Mouse (Mus musculus) CD4-positive, CD25-positive, alpha-beta regulatory T cell (primary cell): ENCODE data around the gene Zfp335. TPM values are rescaled to one million over a fixed set of nuclear protein-coding genes. Genes with fewer than 3 reads are reported as not detected.

Experiments
- polyA plus RNA-seq: library from polyadenylated mRNA; unstranded; fragments of 100-300 nt; shearing (Covaris generic); gene quantifications from one replicate; pipeline ENCODE4 v1.2.1, GENCODE M21; 2017

Gene Zfp335
- polyA plus RNA-seq, result 43.9 TPM

DNA sequence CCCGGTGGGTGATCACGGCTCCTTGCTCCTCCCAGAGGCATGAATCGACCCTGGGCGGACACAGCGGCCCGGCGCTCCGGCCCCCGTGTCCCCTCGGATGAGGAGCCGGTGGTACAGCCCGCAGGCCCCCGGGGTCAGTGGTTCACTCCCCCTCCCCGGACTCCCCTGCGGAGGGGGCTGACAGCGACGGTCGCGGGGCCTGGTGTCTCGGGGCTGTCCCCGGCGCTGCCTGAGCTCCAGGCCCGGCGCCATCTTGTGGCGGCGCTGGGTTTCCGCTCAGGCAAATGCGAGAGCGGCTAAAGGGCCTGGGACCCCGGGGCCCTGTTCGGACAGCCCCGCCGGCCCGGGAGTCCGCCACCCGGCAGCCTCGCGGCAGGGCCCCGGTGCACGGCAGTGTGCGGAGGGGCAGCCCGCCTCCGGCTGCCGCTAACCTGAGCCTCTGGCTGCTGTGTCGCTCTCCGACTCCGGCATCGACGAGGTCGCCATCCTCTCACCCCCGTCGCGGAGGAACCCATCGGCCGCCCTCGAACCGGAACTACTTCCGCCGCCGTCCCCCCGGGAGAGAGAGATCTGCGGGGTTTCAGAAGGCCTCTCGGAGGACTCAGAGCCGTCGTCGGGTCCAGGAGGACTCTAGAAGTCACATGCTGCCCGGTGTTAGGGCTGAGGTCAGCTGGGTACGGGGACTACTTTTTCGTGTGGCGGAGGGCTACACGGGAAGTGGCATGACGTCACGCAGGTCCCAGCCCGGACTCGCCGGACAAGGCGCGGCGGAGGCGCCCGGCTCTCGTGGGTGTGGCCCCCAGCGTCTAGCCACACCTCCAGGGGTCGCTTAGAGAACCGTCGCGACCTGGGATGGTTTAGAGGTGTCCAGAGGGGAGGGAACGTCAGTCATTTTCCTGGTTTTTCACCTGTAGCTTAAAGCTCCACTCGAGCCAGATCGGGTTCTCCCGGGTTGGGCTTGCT lies at the start of gene Zfp335:
Gene Zfp335 (minus strand): TSS at position 672 of the 963 bp plus-strand sequence.

DNA sequence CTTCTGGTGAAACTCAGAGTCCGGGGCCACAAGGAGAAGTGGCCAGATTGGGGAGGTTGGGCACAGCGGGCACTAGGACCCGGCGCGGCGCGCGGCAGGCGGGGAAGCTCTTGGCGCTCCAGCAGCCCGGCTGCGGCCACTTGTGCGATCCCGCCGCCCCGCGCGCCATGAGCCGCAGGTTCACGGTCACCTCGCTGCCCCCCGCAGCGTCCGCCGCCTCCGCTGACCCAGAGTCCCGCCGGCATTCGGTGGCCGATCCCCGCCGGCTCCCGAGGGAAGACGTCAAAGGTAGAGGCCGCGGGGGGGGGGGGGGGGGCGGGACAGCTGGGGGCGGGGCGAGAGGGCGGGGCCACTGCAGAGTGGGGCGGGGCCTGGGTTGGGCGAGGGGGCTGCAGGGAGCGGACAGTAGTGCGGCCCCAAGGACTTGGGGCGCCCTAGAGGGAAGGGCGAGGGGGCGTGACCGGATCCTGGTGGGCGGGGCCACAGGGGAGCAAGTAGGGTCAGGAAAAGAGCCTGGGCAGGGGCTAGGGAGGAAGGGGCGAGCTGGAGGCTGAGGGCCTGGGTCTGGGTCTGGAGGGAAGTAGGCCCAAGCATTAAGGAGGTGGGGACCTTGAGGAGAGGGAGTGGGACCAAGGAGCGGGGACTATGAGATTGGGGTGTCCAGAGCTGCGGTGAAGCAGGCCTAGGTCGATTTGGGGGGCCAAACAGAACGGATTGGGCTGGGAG lies 49.3 kb upstream of the Zfp335 start, which contains the start of gene Slc12a5:
Gene Slc12a5 (plus strand): TSS at position 87 of the 726 bp plus-strand sequence.

DNA sequence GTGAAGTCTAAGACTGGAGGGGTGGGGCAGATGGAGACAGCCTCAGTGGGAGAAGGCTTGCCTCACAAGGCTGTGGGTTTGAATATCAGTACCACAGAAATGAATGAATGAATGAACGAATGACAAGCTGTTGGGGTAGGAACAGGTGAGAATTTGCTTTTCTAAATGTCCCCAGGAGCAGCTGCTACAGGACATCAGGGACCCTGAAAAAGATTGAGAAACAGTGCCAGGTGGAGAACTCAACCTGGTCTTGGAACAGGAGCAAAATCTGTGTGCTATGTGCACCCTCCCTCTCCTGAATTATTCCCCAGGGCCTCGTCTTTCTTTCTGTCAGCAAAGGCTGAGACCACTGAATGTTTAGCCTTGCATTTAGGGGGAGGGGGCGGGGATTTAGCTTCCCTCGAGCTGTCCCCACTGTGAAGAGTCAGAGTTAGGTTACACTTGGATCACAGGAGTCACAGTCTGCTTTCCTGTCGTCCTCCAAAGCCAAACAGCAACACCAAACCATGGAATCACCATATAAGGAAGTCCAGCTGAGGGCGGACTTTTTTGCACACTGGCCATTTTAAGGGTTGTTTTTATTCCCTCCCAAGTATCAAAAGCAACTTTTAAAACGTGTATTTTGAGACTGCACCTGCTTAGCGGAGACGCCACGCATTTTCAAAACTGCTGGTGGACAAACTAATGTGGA lies 28.7 kb upstream of the Zfp335 start, which contains the start of gene Mmp9:
Gene Mmp9 (plus strand): TSS at position 641 of the 691 bp plus-strand sequence.

DNA sequence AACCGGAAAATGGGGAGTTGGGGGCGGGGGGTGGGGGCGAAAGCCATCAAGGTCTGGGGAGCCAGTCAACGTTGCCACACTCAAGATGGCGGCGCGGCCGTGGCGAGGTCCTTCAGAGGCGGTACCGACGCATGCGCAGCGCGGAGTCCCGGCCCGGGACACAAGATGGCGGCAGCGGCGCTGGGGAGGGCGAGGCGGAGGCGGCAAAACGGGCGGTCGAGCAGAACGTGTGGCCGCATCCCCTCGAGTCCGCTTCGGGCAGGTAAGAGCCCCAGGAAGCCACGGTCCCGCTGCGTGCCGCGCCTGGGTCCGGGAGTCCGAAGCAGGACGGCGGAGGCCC lies 32.4 kb downstream of the Zfp335 start, which contains the start of gene Pcif1:
Gene Pcif1 (plus strand): TSS at position 77 of the 340 bp plus-strand sequence.

DNA sequence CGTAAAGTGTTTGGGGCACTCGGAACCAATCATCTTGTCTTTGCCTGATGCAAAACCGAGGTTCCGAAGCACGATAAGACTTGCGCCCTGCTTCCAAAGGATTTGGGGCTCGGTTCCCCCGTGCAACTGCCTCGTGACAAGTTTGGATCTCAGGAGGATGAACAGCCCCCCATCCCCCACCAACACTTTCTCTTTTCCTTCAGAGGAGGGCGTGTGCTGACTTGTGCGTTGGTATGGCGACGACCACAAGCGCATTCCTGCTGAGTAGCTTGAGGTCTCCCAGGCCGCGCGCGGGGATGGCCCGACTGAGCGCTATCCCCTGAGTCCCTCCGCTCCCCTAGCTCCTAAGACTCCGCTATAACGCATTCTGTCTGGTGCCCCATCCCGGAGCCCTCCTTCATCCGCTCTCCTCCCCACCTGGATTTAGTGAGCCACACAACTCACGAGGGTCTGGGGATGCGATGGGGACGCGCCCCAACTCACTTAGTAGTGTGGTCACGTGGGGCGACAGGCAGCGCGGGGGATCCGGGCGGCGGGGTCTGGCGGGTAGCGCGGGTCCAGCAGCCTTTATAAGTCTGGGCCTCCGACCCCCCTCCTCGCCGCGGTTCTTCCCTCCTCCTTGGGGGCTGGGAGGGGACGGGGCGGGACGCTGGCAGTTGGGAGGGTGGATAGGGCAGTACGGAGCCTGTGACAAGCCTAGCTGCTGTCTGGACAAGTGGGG lies 54.3 kb downstream of the Zfp335 start, which contains the start of gene Pltp:
Gene Pltp (minus strand): TSS at position 611 of the 721 bp plus-strand sequence.

Other genes with a start within 250 kb of the Zfp335 start
- gene Wfdc11, start 237.7 kb downstream of the Zfp335 start, polyA plus RNA-seq, result not detected
- not detected for gene Wfdc13, start 226.7 kb downstream of the Zfp335 start, polyA plus RNA-seq
- not detected for gene Spint4, start 213.3 kb downstream of the Zfp335 start, polyA plus RNA-seq
- not detected for gene Spint5, start 196.5 kb downstream of the Zfp335 start, polyA plus RNA-seq
- 0.11 TPM for gene Wfdc3, start 165.8 kb downstream of the Zfp335 start, polyA plus RNA-seq
- 67.0 TPM for gene Dnttip1, start 165.8 kb downstream of the Zfp335 start, polyA plus RNA-seq
- 4.3 TPM for gene Ube2c, start 141.9 kb downstream of the Zfp335 start, polyA plus RNA-seq
- gene Tnnc2, start 131.8 kb downstream of the Zfp335 start, polyA plus RNA-seq, result not detected
- gene Snx21, start 125.9 kb downstream of the Zfp335 start, polyA plus RNA-seq, result 5.7 TPM
- gene Acot8, start 106.9 kb downstream of the Zfp335 start, polyA plus RNA-seq, result 39.1 TPM
- 6.1 TPM for gene Zswim3, start 106.7 kb downstream of the Zfp335 start, polyA plus RNA-seq
- 21.3 TPM for gene Zswim1, start 89.1 kb downstream of the Zfp335 start, polyA plus RNA-seq
- not detected for gene Spata25, start 83.2 kb downstream of the Zfp335 start, polyA plus RNA-seq
- 167 TPM for gene Ctsa, start 78.9 kb downstream of the Zfp335 start, polyA plus RNA-seq
- 1.8 TPM for gene Neurl2, start 78.3 kb downstream of the Zfp335 start, polyA plus RNA-seq
- 0.26 TPM for gene Pltp, start 54.0 kb downstream of the Zfp335 start, polyA plus RNA-seq
- 130 TPM for gene Pcif1, start 32.5 kb downstream of the Zfp335 start, polyA plus RNA-seq
- 5.9 TPM for gene Mmp9, start 29.0 kb upstream of the Zfp335 start, polyA plus RNA-seq
- gene Slc12a5, start 49.0 kb upstream of the Zfp335 start, polyA plus RNA-seq, result 0.26 TPM
- gene Ncoa5, start 123.1 kb upstream of the Zfp335 start, polyA plus RNA-seq, result 61.4 TPM
- 0.89 TPM for gene Cd40, start 143.9 kb upstream of the Zfp335 start, polyA plus RNA-seq
- not detected for gene 1700025C18Rik, start 179.0 kb upstream of the Zfp335 start, polyA plus RNA-seq